Mouse (Mus musculus) myocyte (in vitro differentiated cells): Measurements from ENCODE around the gene Khk. TPM values are rescaled to one million over a fixed set of nuclear protein-coding genes. Genes with fewer than 3 reads are reported as not detected.
A peak's percentile ranks its signal among the peaks of the same experiment; 100 is the strongest.

Source experiments
- H3K27me3 ChIP-seq: one replicate; pipeline ENCODE4 v1.6.1; 2011; ENCODE audit not compliant: control insufficient read depth, insufficient read depth, insufficient read length
- H3K36me3 ChIP-seq: one replicate; pipeline ENCODE4 v1.6.1; 2011; ENCODE audit not compliant: control insufficient read depth, insufficient read depth
- H3K4me2 ChIP-seq: one replicate; pipeline ENCODE4 v1.6.1; 2011; ENCODE audit warnings: low read depth, control low read depth
- H3K4me3 ChIP-seq: one replicate; pipeline ENCODE4 v1.5.1; 2011; ENCODE audit warnings: mild to moderate bottlenecking, control low read depth, moderate library complexity
- H3K79me2 ChIP-seq: one replicate; pipeline ENCODE4 v1.6.1; 2011; ENCODE audit not compliant: control insufficient read depth, insufficient read depth
- H3ac ChIP-seq: one replicate; pipeline ENCODE4 v1.6.1; 2011; ENCODE audit not compliant: control insufficient read depth, insufficient read length
- CEBPB ChIP-seq: IDR thresholded peaks from 2 replicates; pipeline ENCODE4 v1.6.1; 2011; ENCODE audit warnings: mild to moderate bottlenecking, moderate library complexity; ENCODE audit not compliant: poor library complexity, insufficient read depth, severe bottlenecking
- E2F4 ChIP-seq: IDR thresholded peaks from one replicate; pipeline ENCODE4 v1.6.1; 2011; ENCODE audit warnings: mild to moderate bottlenecking, control low read depth, moderate library complexity; ENCODE audit not compliant: insufficient read depth
- MAX ChIP-seq: IDR thresholded peaks from one replicate; pipeline ENCODE4 v1.6.1; 2011; ENCODE audit warnings: low read depth, mild to moderate bottlenecking, control low read depth
- MYOD1 ChIP-seq, 3 experiments: IDR thresholded peaks; one replicate each; pipeline ENCODE4 v1.6.1; 2011; ENCODE audit warnings: control low read depth in 2 of 3, low read depth in 2 of 3, mild to moderate bottlenecking in 2 of 3, moderate library complexity in 1 of 3; ENCODE audit not compliant: insufficient read length in 2 of 3, control insufficient read depth in 1 of 3
- MYOG ChIP-seq, 3 experiments: IDR thresholded peaks; one replicate each; pipeline ENCODE4 v1.6.1; 2011; ENCODE audit warnings: control low read depth in 2 of 3, low read depth in 2 of 3, mild to moderate bottlenecking in 2 of 3; ENCODE audit not compliant: insufficient read length in 2 of 3, control insufficient read depth in 1 of 3, insufficient read depth in 1 of 3
- POLR2A ChIP-seq: IDR thresholded peaks from one replicate; pipeline ENCODE4 v1.6.1; 2011; ENCODE audit warnings: low read depth, mild to moderate bottlenecking, control low read depth, moderate library complexity; ENCODE audit not compliant: insufficient read length
- POLR2AphosphoS2 ChIP-seq: IDR thresholded peaks from one replicate; pipeline ENCODE4 v1.6.1; 2011; ENCODE audit warnings: low read depth, control low read depth; ENCODE audit not compliant: insufficient read length
- REST ChIP-seq: IDR thresholded peaks from one replicate; pipeline ENCODE4 v1.6.1; 2011; ENCODE audit warnings: mild to moderate bottlenecking, control low read depth, moderate library complexity; ENCODE audit not compliant: insufficient read depth, insufficient read length
- SRF ChIP-seq: IDR thresholded peaks from one replicate; pipeline ENCODE4 v1.6.1; 2011; ENCODE audit warnings: low read depth; ENCODE audit not compliant: control insufficient read depth, insufficient read length
- TCF12 ChIP-seq: IDR thresholded peaks from one replicate; pipeline ENCODE4 v1.6.1; 2011; ENCODE audit warnings: mild to moderate bottlenecking, control low read depth; ENCODE audit not compliant: poor library complexity, insufficient read depth, severe bottlenecking
- TCF3 ChIP-seq: IDR thresholded peaks from one replicate; pipeline ENCODE4 v1.6.1; 2011; ENCODE audit warnings: low read depth, control low read depth; ENCODE audit not compliant: insufficient read length
- USF1 ChIP-seq: IDR thresholded peaks from one replicate; pipeline ENCODE4 v1.6.1; 2011; ENCODE audit warnings: low read depth, mild to moderate bottlenecking, control low read depth, moderate library complexity
- polyA plus RNA-seq: library from polyadenylated mRNA; unstranded; fragments of >200 nt; fragmentation: generic; extraction: Trizol; gene quantifications from one replicate; pipeline ENCODE4 v1.2.1, GENCODE M21; 2012; ENCODE audit warnings: missing spikeins

Gene Khk
- polyA plus RNA-seq, 1 experiment: 16.6 TPM

- H3K79me2 ChIP-seq: no peaks in the 10 kb centered on the region
- H3K4me3 ChIP-seq: no peak overlapping the region
- no peaks in the 10 kb centered on the region for H3K27me3 ChIP-seq
- H3ac ChIP-seq: no peak overlapping the region
- H3K4me2 ChIP-seq: no peak overlapping the region
- TF ChIP-seq E2F4: no peak
- no peak for TF ChIP-seq SRF
- TF ChIP-seq TCF3: no peak
- TF ChIP-seq MAX: no peak
- no peak for TF ChIP-seq CEBPB
- TF ChIP-seq POLR2A: no peak
- no peak for TF ChIP-seq TCF12
- no peak for TF ChIP-seq USF1
- no peak for TF ChIP-seq MYOG (IDR thresholded peaks at IDR 0.05; ENCODE audit: control insufficient read depth in 1 of 3, insufficient read depth in 1 of 3, insufficient read length in 2 of 3, low read depth in 2 of 3)
- TF ChIP-seq POLR2AphosphoS2: no peak
- no peak for TF ChIP-seq REST
- TF ChIP-seq MYOD1 (IDR thresholded peaks at IDR 0.05; ENCODE audit: control insufficient read depth in 1 of 3, insufficient read length in 2 of 3, low read depth in 2 of 3): no peak
- no peaks in the 10 kb centered on the region for H3K36me3 ChIP-seq
Observed at GRCm38 (mm10) chr5:30919831-30920614, 1.2 kb upstream of the Khk start.

- H3K36me3 ChIP-seq: no peaks in the 10 kb centered on the region
- no peaks in the 10 kb centered on the region for H3K79me2 ChIP-seq
- no peak overlapping the region for H3K4me2 ChIP-seq
- peak overlapping the region; percentile 30 for H3K4me3 ChIP-seq
- H3K27me3 ChIP-seq: no peaks in the 10 kb centered on the region
- no peak overlapping the region for H3ac ChIP-seq
- no peak for TF ChIP-seq TCF3
- no peak for TF ChIP-seq REST
- TF ChIP-seq USF1: no peak
- TF ChIP-seq MAX: no peak
- no peak for TF ChIP-seq SRF
- TF ChIP-seq MYOG (IDR thresholded peaks at IDR 0.05; ENCODE audit: control insufficient read depth in 1 of 3, insufficient read depth in 1 of 3, insufficient read length in 2 of 3, low read depth in 2 of 3): no peak
- no peak for TF ChIP-seq POLR2AphosphoS2
- TF ChIP-seq CEBPB: no peak
- TF ChIP-seq E2F4: no peak
- TF ChIP-seq TCF12: no peak
- no peak for TF ChIP-seq MYOD1 (IDR thresholded peaks at IDR 0.05; ENCODE audit: control insufficient read depth in 1 of 3, insufficient read length in 2 of 3, low read depth in 2 of 3)
- TF ChIP-seq POLR2A: no peak
Observed at GRCm38 (mm10) chr5:30920621-30921020, 610 bp upstream of the Khk start.

GRCm38 (mm10) chr5:30922581-30923041 lies 1.4 kb downstream of the Khk start:
- no peak overlapping the region for H3K4me2 ChIP-seq
- no peaks in the 10 kb centered on the region for H3K36me3 ChIP-seq
- H3K4me3 ChIP-seq: peak overlapping the region; percentile 30
- H3ac ChIP-seq: no peak overlapping the region
- TF ChIP-seq TCF3: no peak
- no peak for TF ChIP-seq POLR2AphosphoS2
- TF ChIP-seq MYOD1 (IDR thresholded peaks at IDR 0.05; ENCODE audit: control insufficient read depth in 1 of 3, insufficient read length in 2 of 3, low read depth in 2 of 3): no peak
- no peak for TF ChIP-seq CEBPB
- no peak for TF ChIP-seq TCF12
- no peak for TF ChIP-seq USF1
- TF ChIP-seq E2F4: no peak
- TF ChIP-seq MYOG (IDR thresholded peaks at IDR 0.05; ENCODE audit: control insufficient read depth in 1 of 3, insufficient read depth in 1 of 3, insufficient read length in 2 of 3, low read depth in 2 of 3): no peak
- no peak for TF ChIP-seq SRF
- TF ChIP-seq POLR2A: no peak
- no peak for TF ChIP-seq REST
- TF ChIP-seq MAX: no peak
- H3K27me3 ChIP-seq: no peaks in the 10 kb centered on the region
- no peaks in the 10 kb centered on the region for H3K79me2 ChIP-seq

GRCm38 (mm10) chr5:30923119-30923518 lies 1.9 kb downstream of the Khk start:
- Histone ChIP-seq H3K36me3 (no peaks in the 10 kb centered on the region), H3K79me2 (no peaks in the 10 kb centered on the region), H3K27me3 (no peaks in the 10 kb centered on the region), H3K4me3 (no peak overlapping the region), H3K4me2 (no peak overlapping the region), H3ac (no peak overlapping the region)
- no peak for TF ChIP-seq POLR2A
- TF ChIP-seq USF1: no peak
- TF ChIP-seq MAX: no peak
- TF ChIP-seq REST: no peak
- no peak for TF ChIP-seq CEBPB
- TF ChIP-seq SRF: no peak
- no peak for TF ChIP-seq TCF3
- TF ChIP-seq MYOD1 (IDR thresholded peaks at IDR 0.05; ENCODE audit: control insufficient read depth in 1 of 3, insufficient read length in 2 of 3, low read depth in 2 of 3): no peak
- no peak for TF ChIP-seq TCF12
- TF ChIP-seq MYOG (IDR thresholded peaks at IDR 0.05; ENCODE audit: control insufficient read depth in 1 of 3, insufficient read depth in 1 of 3, insufficient read length in 2 of 3, low read depth in 2 of 3): no peak
- no peak for TF ChIP-seq E2F4
- no peak for TF ChIP-seq POLR2AphosphoS2
